Mouse (Mus musculus) liver, embryonic 14.5 days (tissue): ENCODE data around the gene Arhgef19.

Experiments
- CTCF ChIP-seq: IDR thresholded peaks from 2 replicates; pipeline ENCODE4 v1.5.1; 2016; ENCODE audit warnings: antibody characterized with exemption, low read depth, control low read depth
- EP300 ChIP-seq: IDR thresholded peaks from 2 replicates; pipeline ENCODE4 v1.6.1; 2016; ENCODE audit warnings: antibody characterized with exemption, low read depth

- no peak for TF ChIP-seq EP300
- no peak for TF ChIP-seq CTCF
Measured at GRCm38 (mm10) chr4:141222752-141223151, 16.5 kb upstream of the Arhgef19 start.
